Mouse (Mus musculus): Measurements from ENCODE around the gene Trim62.

- no peak for TF ChIP-seq CTCF (IDR thresholded peaks at IDR 0.05; ENCODE audit: control insufficient read depth, insufficient read depth, insufficient read length)
- TF ChIP-seq MYOD1 (IDR thresholded peaks at IDR 0.05; ENCODE audit: control insufficient read depth, insufficient read length, low read depth) = no peak
- TF ChIP-seq MAX (IDR thresholded peaks at IDR 0.05) = no peak
- TF ChIP-seq USF1 (IDR thresholded peaks at IDR 0.05; ENCODE audit: low read depth) = no peak
- no peak for TF ChIP-seq CEBPB (IDR thresholded peaks at IDR 0.05; ENCODE audit: low read depth)
- no peak for TF ChIP-seq FOSL1 (IDR thresholded peaks at IDR 0.05; ENCODE audit: insufficient read depth, low read length, poor library complexity, severe bottlenecking)
Observed at GRCm38 (mm10) chr4:128852266-128852887, 31.0 kb upstream of the Trim62 start.
